Mouse (Mus musculus): ENCODE measurements at regions not wholly inside any gene's neighbourhood (a gene's known extent, or its start where the extent isn't known, plus 50 kb on each side); places are given as distances from the start of the nearest gene placed in this dataset.
A peak's percentile ranks its signal among the peaks of the same experiment; 100 is the strongest.

- H3K27me3 ChIP-seq = no peaks in the 10 kb centered on the region
- 11% methylated on average over 8 of the region's 8 CpGs for WGBS
- H3K4me3 ChIP-seq = no peak overlapping the region
- no peak overlapping the region for H3K4me2 ChIP-seq
- peaks cover 22% of the 10 kb centered on the region for H3K4me1 ChIP-seq (replicated peaks)
- no peaks in the 10 kb centered on the region for H3K36me3 ChIP-seq
- H3K9me3 ChIP-seq = no peaks in the 10 kb centered on the region
- H3K9ac ChIP-seq = no peak overlapping the region
- H3K27ac ChIP-seq (replicated peaks) = no peak overlapping the region
- peak; percentile 36 for ATAC-seq (ENCODE audit: low read depth)
These were observed 110.7 kb upstream of the Phyhipl start for GRCm38 (mm10) chr10:70766450-70766849.

- no peak for ATAC-seq (ENCODE audit: low read depth)
- no peaks in the 10 kb centered on the region for H3K27me3 ChIP-seq
- H3K4me2 ChIP-seq = no peak overlapping the region
- peaks cover 22% of the 10 kb centered on the region for H3K4me1 ChIP-seq (replicated peaks)
- WGBS = 54% methylated on average over 7 of the region's 7 CpGs
- no peak overlapping the region for H3K27ac ChIP-seq (replicated peaks)
- H3K4me3 ChIP-seq = no peak overlapping the region
- no peak overlapping the region for H3K9ac ChIP-seq
- no peaks in the 10 kb centered on the region for H3K36me3 ChIP-seq
- H3K9me3 ChIP-seq = no peaks in the 10 kb centered on the region
These were observed 107.4 kb upstream of the Phyhipl start for GRCm38 (mm10) chr10:70763206-70763605.

- H3K4me1 ChIP-seq (replicated peaks) = peaks cover 7% of the 10 kb centered on the region; the same call in 1 of the 2 replicates
- H3K36me3 ChIP-seq = no peaks in the 10 kb centered on the region
- no peak overlapping the region for H3K9ac ChIP-seq
- H3K27ac ChIP-seq (replicated peaks) = no peak overlapping the region
- H3K27me3 ChIP-seq = no peaks in the 10 kb centered on the region
- ATAC-seq (ENCODE audit: low read depth) = no peak
- no peaks in the 10 kb centered on the region for H3K9me3 ChIP-seq
- no peak overlapping the region for H3K4me2 ChIP-seq
- no peak overlapping the region for H3K4me3 ChIP-seq
- WGBS = 87% methylated on average over 7 of the region's 7 CpGs
These were observed 103.9 kb upstream of the Phyhipl start for GRCm38 (mm10) chr10:70759686-70760085.

GRCm38 (mm10) chr10:70751771-70752170, 96.0 kb upstream of the Phyhipl start:
- Histone ChIP-seq H3K4me1 (replicated peaks) (0 out of 2 replicates have a peak, but pooled peaks cover 6% of the 10 kb centered on the region), H3K27me3 (no peaks in the 10 kb centered on the region), H3K36me3 (no peaks in the 10 kb centered on the region), H3K27ac (replicated peaks) (no peak overlapping the region), H3K9me3 (no peaks in the 10 kb centered on the region), H3K4me3 (no peak overlapping the region), H3K4me2 (no peak overlapping the region), H3K9ac (no peak overlapping the region)
- 47% methylated on average over 8 of the region's 8 CpGs for WGBS
- ATAC-seq (ENCODE audit: low read depth) = no peak

- no peak for ATAC-seq (ENCODE audit: low read depth)
- 0 out of 2 replicates have a peak, but pooled peaks cover 6% of the 10 kb centered on the region for H3K4me1 ChIP-seq (replicated peaks)
- H3K36me3 ChIP-seq = no peaks in the 10 kb centered on the region
- H3K27ac ChIP-seq (replicated peaks) = no peak overlapping the region
- H3K4me3 ChIP-seq = no peak overlapping the region
- H3K4me2 ChIP-seq = no peak overlapping the region
- WGBS = 87% methylated on average over 15 of the region's 15 CpGs
- H3K9ac ChIP-seq = no peak overlapping the region
- no peaks in the 10 kb centered on the region for H3K27me3 ChIP-seq
- no peaks in the 10 kb centered on the region for H3K9me3 ChIP-seq
These were observed 94.8 kb upstream of the Phyhipl start for GRCm38 (mm10) chr10:70750356-70751145.

GRCm38 (mm10) chr10:70746612-70747011, 90.8 kb upstream of the Phyhipl start:
- no peaks in the 10 kb centered on the region for H3K27me3 ChIP-seq
- H3K27ac ChIP-seq (replicated peaks) = no peak overlapping the region
- 0 out of 2 replicates have a peak, but pooled peaks cover 6% of the 10 kb centered on the region for H3K4me1 ChIP-seq (replicated peaks)
- 91% methylated on average over 4 of the region's 4 CpGs for WGBS
- no peak overlapping the region for H3K4me3 ChIP-seq
- H3K36me3 ChIP-seq = no peaks in the 10 kb centered on the region
- H3K9me3 ChIP-seq = no peaks in the 10 kb centered on the region
- no peak overlapping the region for H3K4me2 ChIP-seq
- H3K9ac ChIP-seq = no peak overlapping the region
- ATAC-seq (ENCODE audit: low read depth) = no peak

GRCm38 (mm10) chr10:70741909-70742308, 86.1 kb upstream of the Phyhipl start:
- Histone ChIP-seq H3K4me2 (no peak overlapping the region), H3K4me1 (replicated peaks) (no peaks in the 10 kb centered on the region), H3K9ac (no peak overlapping the region), H3K36me3 (no peaks in the 10 kb centered on the region), H3K4me3 (no peak overlapping the region), H3K9me3 (no peaks in the 10 kb centered on the region), H3K27ac (replicated peaks) (no peak overlapping the region), H3K27me3 (no peaks in the 10 kb centered on the region)
- no peak for ATAC-seq (ENCODE audit: low read depth)

- no peaks in the 10 kb centered on the region for H3K4me1 ChIP-seq (replicated peaks)
- H3K27me3 ChIP-seq = no peaks in the 10 kb centered on the region
- ATAC-seq (ENCODE audit: low read depth) = no peak
These were observed 84.3 kb upstream of the Phyhipl start for GRCm38 (mm10) chr10:70740095-70740494.

GRCm38 (mm10) chr10:70739348-70739966, 83.7 kb upstream of the Phyhipl start:
- H3K27me3 ChIP-seq = no peaks in the 10 kb centered on the region
- H3K9me3 ChIP-seq = no peaks in the 10 kb centered on the region
- H3K4me2 ChIP-seq = no peak overlapping the region
- H3K4me1 ChIP-seq (replicated peaks) = no peaks in the 10 kb centered on the region
- no peak for ATAC-seq (ENCODE audit: low read depth)
- H3K27ac ChIP-seq (replicated peaks) = no peak overlapping the region
- no peak overlapping the region for H3K9ac ChIP-seq
- no peak overlapping the region for H3K4me3 ChIP-seq
- no peaks in the 10 kb centered on the region for H3K36me3 ChIP-seq
- 72% methylated on average over 9 of the region's 9 CpGs for WGBS

More at GRCm38 (mm10) chr10:70740095-70740494, 84.3 kb upstream of the Phyhipl start:
- WGBS = 77% methylated on average over 4 of the region's 4 CpGs
- no peaks in the 10 kb centered on the region for H3K36me3 ChIP-seq
- H3K9ac ChIP-seq = no peak overlapping the region
- no peak overlapping the region for H3K4me3 ChIP-seq
- H3K27ac ChIP-seq (replicated peaks) = no peak overlapping the region
- H3K4me2 ChIP-seq = no peak overlapping the region
- no peaks in the 10 kb centered on the region for H3K9me3 ChIP-seq

GRCm38 (mm10) chr10:70738686-70739085, 82.9 kb upstream of the Phyhipl start:
- Histone ChIP-seq H3K27me3 (no peaks in the 10 kb centered on the region), H3K9me3 (no peaks in the 10 kb centered on the region), H3K27ac (replicated peaks) (no peak overlapping the region), H3K9ac (no peak overlapping the region), H3K4me2 (no peak overlapping the region), H3K4me1 (replicated peaks) (no peaks in the 10 kb centered on the region), H3K36me3 (no peaks in the 10 kb centered on the region), H3K4me3 (no peak overlapping the region)
- ATAC-seq (ENCODE audit: low read depth) = no peak

- no peaks in the 10 kb centered on the region for H3K36me3 ChIP-seq
- no peak for ATAC-seq (ENCODE audit: low read depth)
- no peaks in the 10 kb centered on the region for H3K9me3 ChIP-seq
- H3K4me1 ChIP-seq (replicated peaks) = no peaks in the 10 kb centered on the region
- H3K9ac ChIP-seq = no peak overlapping the region
- H3K27me3 ChIP-seq = no peaks in the 10 kb centered on the region
- no peak overlapping the region for H3K4me3 ChIP-seq
- WGBS = 72% methylated on average over 12 of the region's 12 CpGs
- H3K27ac ChIP-seq (replicated peaks) = no peak overlapping the region
- no peak overlapping the region for H3K4me2 ChIP-seq
These were observed 78.2 kb upstream of the Phyhipl start for GRCm38 (mm10) chr10:70733956-70734355.

- no peak for ATAC-seq (ENCODE audit: low read depth)
- H3K4me2 ChIP-seq = no peak overlapping the region
- no peaks in the 10 kb centered on the region for H3K27me3 ChIP-seq
- no peak overlapping the region for H3K9ac ChIP-seq
- no peaks in the 10 kb centered on the region for H3K9me3 ChIP-seq
- H3K36me3 ChIP-seq = no peaks in the 10 kb centered on the region
- no peaks in the 10 kb centered on the region for H3K4me1 ChIP-seq (replicated peaks)
- no peak overlapping the region for H3K4me3 ChIP-seq
- 82% methylated on average over 7 of the region's 7 CpGs for WGBS
- no peak overlapping the region for H3K27ac ChIP-seq (replicated peaks)
These were observed 77.7 kb upstream of the Phyhipl start for GRCm38 (mm10) chr10:70733478-70733877.
